Mouse (Mus musculus): Measurements from ENCODE around the gene BC061237.
"Not testable (repeated sequence)": the region's sequence is repeated elsewhere in the genome, so short reads cannot be mapped to it uniquely, and the experiment has no call there.

BC061237 gene

GRCm38 (mm10) chr14:44492163-44492562 lies at the start of gene BC061237:
Gene BC061237, plus strand, starts transcription at chr14:44492463.
- DNase-seq (ENCODE audit: low read depth): not testable (repeated sequence)

- DNase-seq (ENCODE audit: low read depth): not testable (repeated sequence)
Observed at GRCm38 (mm10) chr14:44517976-44518375, 25.7 kb downstream of the BC061237 start, which contains the start of gene Gm17093. Gene Gm17093, plus strand, starts transcription at chr14:44518276.

- DNase-seq (ENCODE audit: low read depth): not testable (repeated sequence)
Observed at GRCm38 (mm10) chr14:44547961-44548360, 55.7 kb downstream of the BC061237 start.

Measured in NIH3T3 (cell line).